Mouse (Mus musculus): ENCODE data around the gene Olfr110.
A peak's percentile ranks its signal among the peaks of the same experiment; 100 is the strongest.
"Not testable (repeated sequence)": the region's sequence is repeated elsewhere in the genome, so short reads cannot be mapped to it uniquely, and the experiment has no call there.

The Olfr110 gene

DNA sequence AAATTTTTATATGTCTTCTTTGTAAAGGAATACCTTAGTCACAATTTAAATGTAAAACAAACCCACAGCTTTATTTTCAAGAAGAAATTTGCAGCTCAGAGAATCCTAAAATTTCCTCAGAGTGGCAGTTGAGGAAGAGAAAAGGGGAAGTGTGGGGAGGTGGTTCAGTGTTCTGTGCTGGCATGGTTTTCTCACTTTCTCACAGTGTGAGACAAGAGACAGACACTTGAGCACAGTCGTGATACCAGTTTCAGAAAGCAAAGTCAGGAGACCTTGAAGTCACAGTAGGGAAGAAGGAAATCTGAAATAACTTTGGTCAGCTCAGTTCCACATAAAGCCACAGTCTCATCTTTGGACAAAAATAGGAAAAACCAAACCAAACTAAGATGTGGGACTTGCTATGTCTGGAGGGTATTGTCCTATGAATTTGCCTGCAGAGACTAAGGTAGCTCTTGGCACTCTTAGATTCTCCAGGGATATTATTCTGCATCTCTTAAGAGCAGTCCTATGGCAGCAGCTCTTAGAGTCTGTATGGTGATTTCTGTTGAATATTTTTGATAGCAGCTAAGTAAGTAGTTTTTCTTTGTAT, at the start of gene Olfr110:
Gene Olfr110, plus strand, starts transcription at position 539 of the 589 bp plus-strand sequence.
- DNase-seq (ENCODE audit: low spot score in 2 of 2): peak; percentile 7 to 33

- no peak for DNase-seq (ENCODE audit: low spot score in 2 of 2)
These were observed 47.1 kb upstream of the Olfr110 start, which contains the start of gene Olfr108 for GRCm38 (mm10) chr17:37445180-37445579. TSS of gene Olfr108 (plus strand) at chr17:37445480.

- no peak for DNase-seq (ENCODE audit: low spot score in 2 of 2)
These were observed 33.7 kb upstream of the Olfr110 start, which contains the start of gene Olfr109 for GRCm38 (mm10) chr17:37458616-37459015. TSS of gene Olfr109 (plus strand) at chr17:37458916.

GRCm38 (mm10) chr17:37483452-37483851, 8.8 kb upstream of the Olfr110 start, which contains the start of gene H2-M2:
TSS of gene H2-M2 (minus strand) at chr17:37483552.
- no peak for DNase-seq (ENCODE audit: low spot score in 2 of 2)

- no peak for DNase-seq (ENCODE audit: low spot score in 2 of 2)
These were observed 15.5 kb downstream of the Olfr110 start, which contains the start of gene Olfr111 for GRCm38 (mm10) chr17:37507730-37508129. TSS of gene Olfr111 (plus strand) at chr17:37508030.

- not testable (repeated sequence) for DNase-seq (ENCODE audit: low spot score in 2 of 2)
These were observed 32.3 kb downstream of the Olfr110 start for GRCm38 (mm10) chr17:37524612-37525011.

GRCm38 (mm10) chr17:37525427-37525826, 33.2 kb downstream of the Olfr110 start:
- peak; percentile 3 for DNase-seq (ENCODE audit: low spot score in 2 of 2)

- no peak for DNase-seq (ENCODE audit: low spot score in 2 of 2)
These were observed 42.9 kb downstream of the Olfr110 start for GRCm38 (mm10) chr17:37535173-37535572.

DNA sequence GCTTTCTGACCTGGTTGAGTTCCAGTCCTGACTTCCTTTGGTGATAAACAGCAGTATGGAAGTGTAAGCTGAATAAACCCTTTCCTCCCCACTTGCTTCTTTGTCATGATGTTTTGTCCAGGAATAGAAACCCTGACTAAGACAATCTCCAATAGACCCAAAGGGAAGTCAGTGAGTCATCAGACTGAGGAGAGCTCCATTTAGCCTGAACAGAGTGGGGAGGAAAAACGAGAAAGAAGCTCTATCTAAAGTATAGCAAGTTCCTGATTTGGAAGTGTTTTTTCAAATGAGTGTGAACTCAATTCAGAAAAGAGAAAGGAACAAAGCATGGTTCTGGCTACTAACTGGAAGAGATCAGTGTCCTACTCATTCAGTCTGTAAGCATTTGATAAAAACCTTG, 46.1 kb downstream of the Olfr110 start:
- peak; percentile 3 to 6 for DNase-seq (ENCODE audit: low spot score in 2 of 2)

GRCm38 (mm10) chr17:37541454-37542119, 49.3 kb downstream of the Olfr110 start:
- DNase-seq (ENCODE audit: low spot score in 2 of 2): no peak

- no peak for DNase-seq (ENCODE audit: low spot score in 2 of 2)
These were observed 51.6 kb downstream of the Olfr110 start for GRCm38 (mm10) chr17:37543800-37544435.
